Comparison of ENCODE assay signal across 18 mouse cellular contexts in the genomic region with DNA sequence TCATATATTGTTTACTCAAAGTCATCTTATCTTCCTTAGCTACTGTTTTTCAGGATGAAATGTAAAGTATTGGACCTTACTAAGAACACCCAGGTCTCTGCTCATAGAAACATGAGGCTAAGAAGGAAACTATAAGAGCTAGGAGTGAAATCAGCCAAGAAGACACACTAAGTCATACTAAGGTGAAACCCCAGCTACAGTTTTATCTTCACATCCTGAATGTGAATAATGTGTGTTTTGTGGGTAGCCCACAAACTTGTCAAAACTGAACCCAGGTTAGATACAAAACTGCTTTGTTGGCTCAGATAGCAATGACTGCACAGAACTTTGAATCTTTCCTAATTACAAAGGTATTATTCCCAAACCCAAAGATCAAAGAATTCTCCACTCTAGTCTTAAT. TPM values are rescaled to one million over a fixed set of nuclear protein-coding genes. Genes with fewer than 3 reads are reported as not detected.
"Had no signal": no experiment of that assay in that cellular context is flagged by ENCODE, and none has a peak within 500 bp of the region (broad histone marks: within the 10 kb centered on the region; RNA-seq: fewer than 3 reads in every experiment).

No protein-coding gene starts in this region.

- DNase-seq: kidney, postnatal 36 days; layer of hippocampus, postnatal 36 days; liver, embryonic 13.5 days; lung, adult 2 months; lung, postnatal 14 days; lung, postnatal 4 days; spleen, adult 18-20 months; thymus, adult 18-20 months; thymus, postnatal 36 days had no signal

- H3K4me2 ChIP-seq: liver, embryonic 13.5 days; midbrain, embryonic 12.5 days; midbrain, embryonic 15.5 days; neural tube, embryonic 13.5 days had no signal

- H3K9ac ChIP-seq: liver, embryonic 13.5 days; midbrain, embryonic 12.5 days; midbrain, embryonic 15.5 days; neural tube, embryonic 13.5 days had no signal

- H3K9me3 ChIP-seq: liver, embryonic 13.5 days; midbrain, embryonic 12.5 days; midbrain, embryonic 15.5 days; neural tube, embryonic 13.5 days had no signal

- ATAC-seq: midbrain, embryonic 15.5 days had no signal

- H3K4me3 ChIP-seq: left cerebral cortex, adult 2 months; liver, embryonic 13.5 days; midbrain, embryonic 12.5 days; midbrain, embryonic 15.5 days; neural tube, embryonic 13.5 days had no signal

- H3K36me3 ChIP-seq: liver, embryonic 13.5 days; midbrain, embryonic 12.5 days; midbrain, embryonic 15.5 days; neural tube, embryonic 13.5 days had no signal

- H3K4me1 ChIP-seq: liver, embryonic 13.5 days; midbrain, embryonic 12.5 days; midbrain, embryonic 15.5 days; neural tube, embryonic 13.5 days had no signal

- H3K27ac ChIP-seq: kidney, postnatal 0 days; left cerebral cortex, adult 2 months; liver, embryonic 13.5 days; midbrain, embryonic 12.5 days; midbrain, embryonic 15.5 days; neural tube, embryonic 13.5 days had no signal

- H3K27me3 ChIP-seq: liver, embryonic 13.5 days; midbrain, embryonic 12.5 days; midbrain, embryonic 15.5 days; neural tube, embryonic 13.5 days had no signal

RNA-seq across cellular contexts. Expression of a gene that starts 10.0 kb away (rescaled TPM):
- total RNA-seq: layer of hippocampus, postnatal 10 days; layer of hippocampus, postnatal 36 days had no signal
- polyA plus RNA-seq: testis, adult 2 months had no signal

RNA-seq across cellular contexts. Expression of a gene that starts 21.5 kb away (rescaled TPM):
- total RNA-seq: megakaryocyte progenitor cell, adult 5-6 weeks; neutrophil, adult 5-6 weeks had no signal
